Mouse (Mus musculus) lung, adult 2 months (tissue): Measurements from ENCODE around the gene Cd163.

Experiments
- CTCF ChIP-seq: fragments of 200-500 bp; IDR thresholded peaks from 2 replicates; pipeline ENCODE4 v1.5.1; 2011; ENCODE audit warnings: mild to moderate bottlenecking, low read length, control low read depth; ENCODE audit not compliant: insufficient read depth
- POLR2A ChIP-seq: fragments of 200-500 bp; IDR thresholded peaks from 2 replicates; pipeline ENCODE4 v1.6.1; 2011; ENCODE audit warnings: low read depth, mild to moderate bottlenecking, control low read depth, low read length, borderline replicate concordance; ENCODE audit errors: extremely low read depth

- TF ChIP-seq CTCF (no peak), POLR2A (no peak)
Measured at GRCm38 (mm10) chr6:124377494-124378255, 73.2 kb downstream of the Cd163 start.
